Mouse (Mus musculus) ZHBTc4 (cell line): ENCODE measurements around the gene Cyb5r3.

ENCODE experiments used
- DNase-seq: peaks from one replicate; pipeline ENCODE4 v3.0.0-alpha.2; 2011; ENCODE audit warnings: low read depth, low spot score

Cyb5r3 gene

GRCm38 (mm10) chr15:83107814-83108213, 64.6 kb downstream of the Cyb5r3 start:
- DNase-seq: no peak

DNA sequence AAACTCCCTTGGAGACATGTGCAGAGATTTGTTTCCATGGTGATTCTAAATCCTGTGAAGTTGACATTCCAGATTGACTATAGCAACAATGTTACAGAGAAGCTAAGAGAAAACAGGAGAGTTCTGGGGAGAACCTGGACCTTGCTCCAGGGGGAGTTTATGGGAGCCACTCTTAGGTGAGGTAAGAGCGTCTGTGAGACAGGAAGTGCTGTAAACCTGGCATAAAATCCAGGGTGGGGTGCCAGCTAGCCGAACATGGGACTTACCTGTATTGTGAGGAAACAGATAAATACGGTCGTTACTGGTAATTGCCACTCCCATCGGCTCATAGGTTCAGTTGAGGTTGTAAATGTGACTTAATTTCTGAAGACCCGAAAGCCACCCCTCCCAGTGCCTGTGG, 66.0 kb downstream of the Cyb5r3 start:
- DNase-seq: no peak
